Mouse (Mus musculus): ENCODE results near the gene Rere. TPM values are rescaled to one million over a fixed set of nuclear protein-coding genes. Genes with fewer than 3 reads are reported as not detected.

Rere gene
- total and polyA plus RNA-seq, 3 experiments, result 19.3 to 46.4 (median 39.0) TPM

DNA sequence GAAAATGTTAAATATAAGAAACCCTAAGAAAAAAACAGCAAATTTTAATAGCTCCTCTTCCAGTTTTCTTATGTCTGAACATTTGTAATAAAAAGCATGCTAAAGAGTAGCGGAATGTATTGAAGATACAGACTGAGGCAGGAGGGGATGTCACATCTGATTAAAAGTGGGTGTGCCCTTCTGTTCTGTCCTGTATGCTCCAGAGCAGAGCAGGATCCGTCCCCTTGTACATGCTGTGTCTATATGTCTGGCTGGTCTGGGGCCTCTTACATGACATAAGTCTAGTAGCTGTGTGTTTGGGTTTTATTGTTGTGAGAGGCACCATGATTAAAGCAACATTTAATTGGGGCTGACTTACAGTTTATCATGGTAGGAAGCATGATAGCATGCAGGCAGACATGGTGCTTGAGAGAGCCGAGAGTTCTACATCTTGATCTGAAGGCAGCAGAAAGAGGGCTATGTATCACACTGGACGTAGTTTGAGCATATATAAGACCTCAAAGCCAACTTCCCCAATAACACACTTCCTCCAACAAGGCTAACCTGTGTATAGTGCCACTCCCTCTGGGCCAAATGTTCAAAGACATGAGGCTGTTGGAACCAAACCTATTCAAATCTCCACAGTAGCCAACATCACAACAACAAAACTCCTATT is 189.4 kb downstream of the Rere start:
- H3K79me2 ChIP-seq (replicated peaks; ENCODE audit: control insufficient read depth, insufficient read depth, low read length), result no peaks in the 10 kb centered on the region
- no peak overlapping the region for H3K4me3 ChIP-seq
- no peaks in the 10 kb centered on the region for H3K27me3 ChIP-seq (ENCODE audit: control insufficient read depth, insufficient read depth, low read length)
- WGBS, result 93% methylated on average over 4 of the region's 4 CpGs
- DNase-seq, result no peak
- no peak overlapping the region for H3K9ac ChIP-seq (ENCODE audit: low read depth, low read length)
- no peak overlapping the region for H3K27ac ChIP-seq
- TF ChIP-seq CTCF (IDR thresholded peaks at IDR 0.05), result no peak
- TF ChIP-seq EP300 (IDR thresholded peaks at IDR 0.05; ENCODE audit: insufficient read depth, low read depth, low read length), result no peak
- no peak for TF ChIP-seq POLR2A (IDR thresholded peaks at IDR 0.05; ENCODE audit: insufficient read depth, low read depth, low read length)
- H3K4me1 ChIP-seq (ENCODE audit: control insufficient read depth, insufficient read depth, low read length), result peaks cover 2% of the 10 kb centered on the region; the same call in 1 of the 2 replicates
- H3K36me3 ChIP-seq (ENCODE audit: control insufficient read depth, insufficient read depth, low read length), result no peaks in the 10 kb centered on the region
- intact Hi-C loops (cut with DNase I), result no loop called here

- H3K27ac ChIP-seq, result no peak overlapping the region; the same call in 1 of the 2 replicates
- intact Hi-C loops (cut with DNase I), result no loop called here
- H3K79me2 ChIP-seq (replicated peaks; ENCODE audit: control insufficient read depth, insufficient read depth, low read length), result no peaks in the 10 kb centered on the region
- 55% methylated on average over 10 of the region's 10 CpGs for WGBS
- H3K27me3 ChIP-seq (ENCODE audit: control insufficient read depth, insufficient read depth, low read length), result no peaks in the 10 kb centered on the region
- no peak for DNase-seq
- H3K9ac ChIP-seq (ENCODE audit: low read depth, low read length), result no peak overlapping the region
- H3K36me3 ChIP-seq (ENCODE audit: control insufficient read depth, insufficient read depth, low read length), result no peaks in the 10 kb centered on the region
- peaks cover 2% of the 10 kb centered on the region; the same call in 1 of the 2 replicates for H3K4me1 ChIP-seq (ENCODE audit: control insufficient read depth, insufficient read depth, low read length)
- no peak for TF ChIP-seq EP300 (IDR thresholded peaks at IDR 0.05; ENCODE audit: insufficient read depth, low read depth, low read length)
- no peak for TF ChIP-seq POLR2A (IDR thresholded peaks at IDR 0.05; ENCODE audit: insufficient read depth, low read depth, low read length)
- TF ChIP-seq CTCF (IDR thresholded peaks at IDR 0.05), result no peak
- H3K4me3 ChIP-seq, result no peak overlapping the region
Observed at GRCm38 (mm10) chr4:150472751-150473436, 191.4 kb downstream of the Rere start.

DNA sequence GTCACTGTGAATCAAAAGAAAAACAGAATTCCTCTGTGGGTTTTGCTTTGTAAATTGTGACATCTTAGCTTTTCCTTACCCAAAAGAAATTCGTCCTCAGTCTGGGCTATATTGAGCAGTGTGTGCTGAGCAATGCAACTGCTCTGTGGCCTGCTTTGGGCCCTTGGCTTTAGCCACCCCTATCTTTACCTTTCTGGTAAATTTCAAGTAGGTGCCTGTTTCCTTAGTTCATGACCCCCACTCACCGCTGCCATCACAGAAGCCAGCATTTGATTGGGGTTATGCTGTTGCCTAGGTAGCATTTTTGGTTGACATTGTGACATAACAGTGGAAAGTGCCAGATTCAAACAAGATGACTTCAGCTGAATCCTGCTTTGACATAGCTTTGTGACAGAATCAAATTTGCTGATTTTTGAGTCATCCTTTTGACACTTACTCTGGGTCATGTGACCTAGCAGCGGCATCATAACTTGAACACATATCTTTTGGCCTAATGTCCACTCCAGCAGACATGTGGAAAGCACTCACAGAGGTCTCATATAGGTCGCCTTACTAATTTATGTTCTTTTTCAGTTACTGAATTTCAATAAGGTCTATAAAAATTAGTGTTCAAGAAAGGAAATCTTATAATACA is 192.1 kb downstream of the Rere start:
- Histone ChIP-seq H3K27ac (peak overlapping the region; percentile 59), H3K36me3 (ENCODE audit: control insufficient read depth, insufficient read depth, low read length) (no peaks in the 10 kb centered on the region), H3K4me1 (ENCODE audit: control insufficient read depth, insufficient read depth, low read length) (peaks cover 2% of the 10 kb centered on the region; the same call in 1 of the 2 replicates)

DNA sequence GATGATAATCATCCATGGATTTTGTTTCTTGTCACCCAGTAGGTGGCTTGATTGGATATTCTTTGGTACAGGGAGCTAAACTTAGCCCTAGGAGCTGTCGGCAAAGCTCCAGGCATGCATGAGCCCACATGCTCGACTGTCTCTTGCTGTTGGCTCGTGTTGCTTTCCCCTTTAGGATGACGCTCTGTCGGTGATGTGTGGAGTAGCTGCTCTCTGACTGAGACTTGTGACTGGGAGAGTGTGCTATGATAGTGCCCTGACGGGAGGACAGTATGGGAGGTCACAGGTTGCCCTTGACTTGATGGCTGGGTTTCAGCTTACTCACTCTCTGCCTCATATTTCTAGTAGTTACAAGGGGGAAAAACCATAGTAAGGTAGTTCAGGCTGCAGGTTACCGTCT is 192.6 kb downstream of the Rere start:
- Histone ChIP-seq H3K36me3 (ENCODE audit: control insufficient read depth, insufficient read depth, low read length) (peaks cover 3% of the 10 kb centered on the region; the same call in 1 of the 2 replicates), H3K79me2 (replicated peaks; ENCODE audit: control insufficient read depth, insufficient read depth, low read length) (no peaks in the 10 kb centered on the region), H3K27ac (peak overlapping the region; percentile 59), H3K4me1 (ENCODE audit: control insufficient read depth, insufficient read depth, low read length) (peaks cover 2% of the 10 kb centered on the region; the same call in 1 of the 2 replicates), H3K4me3 (no peak overlapping the region), H3K27me3 (ENCODE audit: control insufficient read depth, insufficient read depth, low read length) (no peaks in the 10 kb centered on the region), H3K9ac (ENCODE audit: low read depth, low read length) (no peak overlapping the region)
- peak in 1 of 2 experiments; percentile 71 for DNase-seq
- TF ChIP-seq CTCF (IDR thresholded peaks at IDR 0.05) (peak; percentile 34), POLR2A (IDR thresholded peaks at IDR 0.05; ENCODE audit: insufficient read depth, low read depth, low read length) (no peak), EP300 (IDR thresholded peaks at IDR 0.05; ENCODE audit: insufficient read depth, low read depth, low read length) (peak; percentile 89)
- intact Hi-C loops (cut with DNase I), result no loop called here
- WGBS, result 55% methylated on average over 7 of the region's 7 CpGs

More for the DNA sequence above, 192.1 kb downstream of the Rere start:
- H3K9ac ChIP-seq (ENCODE audit: low read depth, low read length), result no peak overlapping the region
- 75% methylated on average over 4 of the region's 4 CpGs for WGBS
- intact Hi-C loops (cut with DNase I), result no loop called here
- no peak for DNase-seq
- no peak overlapping the region for H3K4me3 ChIP-seq
- no peaks in the 10 kb centered on the region for H3K79me2 ChIP-seq (replicated peaks; ENCODE audit: control insufficient read depth, insufficient read depth, low read length)
- no peaks in the 10 kb centered on the region for H3K27me3 ChIP-seq (ENCODE audit: control insufficient read depth, insufficient read depth, low read length)
- TF ChIP-seq POLR2A (IDR thresholded peaks at IDR 0.05; ENCODE audit: insufficient read depth, low read depth, low read length), result no peak
- no peak for TF ChIP-seq CTCF (IDR thresholded peaks at IDR 0.05)
- TF ChIP-seq EP300 (IDR thresholded peaks at IDR 0.05; ENCODE audit: insufficient read depth, low read depth, low read length), result no peak

DNA sequence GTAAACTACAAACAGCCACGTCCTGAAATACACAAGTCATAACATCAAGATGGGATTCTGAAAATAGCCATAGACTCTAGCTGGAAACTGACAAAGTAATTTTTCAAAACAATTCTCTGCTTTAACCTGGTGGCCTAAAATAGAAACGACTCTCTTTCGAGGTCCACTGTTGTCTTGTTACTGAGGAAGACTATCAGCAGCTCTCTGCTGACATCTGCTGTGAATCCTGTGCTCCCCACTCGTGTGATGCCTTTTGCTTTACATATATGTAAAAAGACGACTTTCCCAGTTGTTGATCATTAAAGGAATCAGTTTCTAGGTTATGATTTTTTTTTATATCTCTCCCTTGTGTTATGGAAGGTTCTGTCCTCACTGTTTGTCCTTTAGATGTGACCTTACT is 194.8 kb downstream of the Rere start:
- H3K27me3 ChIP-seq (ENCODE audit: control insufficient read depth, insufficient read depth, low read length), result no peaks in the 10 kb centered on the region
- peak overlapping the region; percentile 51 for H3K27ac ChIP-seq
- DNase-seq, result no peak
- 0 out of 2 replicates have a peak, but pooled peaks have one; percentile 7 for TF ChIP-seq EP300 (IDR thresholded peaks at IDR 0.05; ENCODE audit: insufficient read depth, low read depth, low read length)
- no peak for TF ChIP-seq POLR2A (IDR thresholded peaks at IDR 0.05; ENCODE audit: insufficient read depth, low read depth, low read length)
- peak; percentile 68 for TF ChIP-seq CTCF (IDR thresholded peaks at IDR 0.05)
- peaks cover 2% of the 10 kb centered on the region; the same call in 1 of the 2 replicates for H3K4me1 ChIP-seq (ENCODE audit: control insufficient read depth, insufficient read depth, low read length)
- H3K79me2 ChIP-seq (replicated peaks; ENCODE audit: control insufficient read depth, insufficient read depth, low read length), result no peaks in the 10 kb centered on the region
- peaks cover 3% of the 10 kb centered on the region; the same call in 1 of the 2 replicates for H3K36me3 ChIP-seq (ENCODE audit: control insufficient read depth, insufficient read depth, low read length)
- no peak overlapping the region for H3K4me3 ChIP-seq
- 29% methylated on average over 5 of the region's 5 CpGs for WGBS
- intact Hi-C loops (cut with DNase I), result no loop called here
- H3K9ac ChIP-seq (ENCODE audit: low read depth, low read length), result no peak overlapping the region

All from heart, adult 2 months (tissue).